Mouse (Mus musculus): ENCODE measurements around the gene Fhdc1.

DNA sequence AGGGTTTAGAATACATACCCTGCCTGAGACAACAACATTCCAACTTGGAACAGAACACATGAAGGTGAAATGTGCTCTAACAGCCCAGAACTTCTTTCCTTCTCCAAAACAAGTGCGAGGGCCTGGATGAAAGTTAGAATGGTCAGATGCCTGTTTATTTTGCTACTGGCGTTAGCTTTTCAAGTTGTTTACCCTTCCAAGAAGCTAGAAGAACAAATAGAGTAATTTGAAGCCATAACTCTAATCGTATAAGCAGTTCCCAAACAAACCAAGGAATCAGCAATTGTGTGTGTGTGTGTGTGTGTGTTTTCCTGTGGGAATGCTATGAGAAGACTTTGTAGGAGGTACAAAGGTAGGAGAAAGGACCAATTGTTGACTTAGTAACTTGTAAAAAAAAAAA is 4.7 kb upstream of the Fhdc1 start:
- TF ChIP-seq CTCF (conservative IDR thresholded peaks at IDR 0.05; ENCODE audit: low read length) (no peak), POU5F1 (IDR thresholded peaks at IDR 0.05; ENCODE audit: borderline replicate concordance, low read length) (no peak)
